Mouse (Mus musculus): ENCODE results near the gene Bcl11b.
A peak's percentile ranks its signal among the peaks of the same experiment; 100 is the strongest.

Bcl11b gene

DNA sequence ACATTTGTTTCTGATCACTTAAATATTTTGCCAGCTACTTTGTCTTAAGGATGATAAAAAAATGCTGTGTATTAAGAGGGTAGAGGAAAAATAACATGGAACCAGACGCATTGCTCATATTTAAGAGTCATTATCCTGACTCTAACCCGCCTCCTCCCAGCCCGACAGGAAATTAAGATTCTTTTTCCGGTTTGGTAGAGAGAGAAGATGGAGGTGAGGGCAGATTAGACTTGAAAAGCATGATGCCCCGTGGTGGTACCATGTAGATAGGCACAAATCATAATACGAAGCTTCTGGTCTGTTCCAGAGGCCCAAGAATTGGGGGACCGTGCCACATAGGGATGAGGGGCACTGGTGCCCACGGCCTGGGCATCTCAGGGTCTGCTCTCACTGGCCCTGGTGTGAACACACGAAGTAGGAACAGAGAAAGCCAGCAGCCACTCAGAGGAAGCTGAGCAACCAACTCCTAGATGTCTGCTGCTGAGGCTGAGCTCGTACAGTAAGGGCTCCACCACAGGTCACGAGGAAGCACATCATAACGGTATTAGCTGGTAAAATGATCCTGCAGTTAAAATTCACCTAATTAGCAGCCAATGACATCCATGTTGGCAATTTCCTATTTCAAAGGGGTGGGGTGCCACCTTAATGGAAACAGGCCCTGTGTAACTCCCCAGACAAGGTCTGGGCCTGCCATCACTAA is 32.2 kb downstream of the Bcl11b start:
- no peak for DNase-seq (ENCODE audit: low spot score in 2 of 2)

DNA sequence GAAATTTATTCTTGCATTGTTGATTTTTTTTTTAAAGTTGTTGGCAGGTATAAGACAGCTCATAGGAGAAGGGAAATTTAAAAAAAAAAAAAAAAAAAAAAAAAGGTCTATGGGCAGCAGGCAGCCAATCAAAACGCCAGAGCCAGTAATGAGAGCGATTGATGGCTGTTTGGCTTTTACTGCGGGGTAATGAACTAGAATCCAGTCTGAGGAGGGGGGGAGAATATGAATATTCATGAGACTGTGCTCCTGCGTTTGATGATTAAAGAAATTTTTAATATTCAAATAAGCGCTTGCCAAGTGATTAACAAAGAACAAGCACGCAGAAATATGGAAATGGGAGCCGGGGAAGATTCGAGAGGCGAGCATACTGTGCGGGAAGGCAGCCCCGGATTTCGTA is 32.8 kb downstream of the Bcl11b start:
- no peak for DNase-seq (ENCODE audit: low spot score in 2 of 2)

DNA sequence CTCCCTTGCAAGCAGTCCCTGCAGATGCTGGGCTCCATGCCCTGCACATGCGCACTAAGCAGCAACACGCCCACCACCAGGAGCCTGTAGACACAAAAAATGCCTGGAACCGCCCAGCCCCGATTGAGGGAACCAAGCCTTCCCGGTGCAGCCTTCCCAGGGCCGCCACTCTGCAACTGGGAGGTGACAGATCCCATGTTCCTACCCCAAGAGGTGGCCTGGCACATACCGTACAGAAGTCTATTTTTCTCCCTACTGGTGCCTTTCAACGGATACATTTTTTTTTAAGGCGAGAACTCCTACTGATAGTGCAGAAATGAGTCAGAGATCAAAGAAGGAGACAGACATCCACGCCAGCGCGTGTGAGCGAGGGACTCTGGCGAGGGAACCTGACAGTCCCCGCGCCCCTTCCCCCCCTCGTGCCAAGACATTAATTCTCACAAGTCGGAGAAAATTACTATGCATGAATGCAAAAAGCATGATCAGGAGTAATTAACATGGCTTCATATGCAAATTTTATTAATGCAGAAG is 33.5 kb downstream of the Bcl11b start:
- no peak for DNase-seq (ENCODE audit: low spot score in 2 of 2)

DNA sequence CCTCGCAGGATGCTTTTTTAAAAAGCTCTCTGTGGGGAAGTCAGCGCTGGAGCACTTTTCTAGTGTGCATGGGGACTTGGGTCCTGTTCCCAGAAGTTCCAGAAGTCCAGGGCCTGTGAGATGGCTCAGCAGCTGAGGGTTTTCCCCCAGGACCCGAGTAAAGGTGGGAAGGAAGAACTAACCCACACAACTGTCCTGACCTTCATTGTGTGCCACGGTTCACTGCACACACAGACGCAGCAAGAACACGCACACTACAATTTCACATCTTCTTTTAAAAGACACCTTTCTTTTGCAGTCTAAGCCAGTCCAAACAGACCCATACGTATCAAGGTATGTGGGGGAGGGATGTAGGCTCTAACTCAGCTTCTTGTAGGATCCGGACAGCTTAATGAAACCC is 34.3 kb downstream of the Bcl11b start:
- no peak for DNase-seq (ENCODE audit: low spot score in 2 of 2)

DNA sequence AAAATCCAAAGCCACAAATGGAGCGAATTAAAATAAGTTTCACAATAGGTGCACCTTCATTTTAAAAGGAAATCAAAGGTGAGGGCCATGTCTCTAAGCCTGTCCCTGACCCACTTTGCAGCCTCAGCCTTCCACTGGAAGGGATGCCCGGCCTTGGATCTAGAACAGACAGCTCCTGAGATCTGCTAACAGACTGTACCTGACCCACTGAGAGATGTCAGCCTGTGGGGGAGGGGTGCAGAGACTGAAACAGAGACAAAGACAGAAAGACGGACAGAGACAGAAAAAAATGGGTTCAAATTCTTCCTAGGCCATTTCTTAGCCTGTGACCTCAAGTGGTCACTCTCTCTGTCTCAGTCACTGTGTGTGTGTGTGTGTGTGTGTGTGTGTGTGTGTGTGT is 35.1 kb downstream of the Bcl11b start:
- DNase-seq (ENCODE audit: low spot score in 2 of 2): no peak

DNA sequence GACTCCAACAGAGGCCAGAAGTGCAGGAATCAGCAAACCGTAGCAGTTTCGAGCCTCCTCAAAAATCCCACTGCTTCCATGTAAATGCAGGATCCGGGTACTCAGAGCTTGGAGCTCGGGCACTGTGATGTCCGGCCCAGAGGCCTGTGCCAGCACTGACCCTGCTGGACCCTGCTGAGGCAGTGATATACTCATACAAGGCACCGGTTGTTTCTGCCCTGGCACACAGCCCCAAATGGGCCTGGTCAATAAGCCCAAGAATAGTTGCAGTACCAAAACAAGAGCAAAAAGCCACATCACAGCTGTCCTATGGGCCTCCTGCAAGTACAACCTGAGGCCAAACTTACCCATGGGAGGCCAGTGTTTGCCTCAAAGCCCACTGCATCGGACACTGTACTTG is 36.4 kb downstream of the Bcl11b start:
- no peak for DNase-seq (ENCODE audit: low spot score in 2 of 2)

DNA sequence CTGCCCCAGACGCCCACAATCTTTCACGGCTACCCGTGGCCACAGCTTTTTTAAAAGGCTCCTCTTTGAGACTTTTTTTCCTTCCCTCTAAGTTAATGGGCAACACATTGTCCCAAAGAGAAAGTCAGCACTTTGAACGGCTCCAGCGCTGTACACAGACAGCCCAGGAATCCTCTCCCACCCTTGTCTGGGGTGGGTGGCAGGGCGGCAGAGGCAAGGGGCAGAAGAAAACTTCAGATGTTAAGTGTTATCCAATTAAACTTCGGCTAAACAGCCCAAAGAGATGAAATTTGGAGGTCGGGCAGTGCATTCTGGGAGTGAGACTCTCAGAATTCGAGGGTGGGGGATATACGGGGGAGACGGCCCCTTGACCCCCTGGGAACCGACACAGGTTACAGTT is 38.3 kb downstream of the Bcl11b start:
- no peak for DNase-seq (ENCODE audit: low spot score in 2 of 2)

DNA sequence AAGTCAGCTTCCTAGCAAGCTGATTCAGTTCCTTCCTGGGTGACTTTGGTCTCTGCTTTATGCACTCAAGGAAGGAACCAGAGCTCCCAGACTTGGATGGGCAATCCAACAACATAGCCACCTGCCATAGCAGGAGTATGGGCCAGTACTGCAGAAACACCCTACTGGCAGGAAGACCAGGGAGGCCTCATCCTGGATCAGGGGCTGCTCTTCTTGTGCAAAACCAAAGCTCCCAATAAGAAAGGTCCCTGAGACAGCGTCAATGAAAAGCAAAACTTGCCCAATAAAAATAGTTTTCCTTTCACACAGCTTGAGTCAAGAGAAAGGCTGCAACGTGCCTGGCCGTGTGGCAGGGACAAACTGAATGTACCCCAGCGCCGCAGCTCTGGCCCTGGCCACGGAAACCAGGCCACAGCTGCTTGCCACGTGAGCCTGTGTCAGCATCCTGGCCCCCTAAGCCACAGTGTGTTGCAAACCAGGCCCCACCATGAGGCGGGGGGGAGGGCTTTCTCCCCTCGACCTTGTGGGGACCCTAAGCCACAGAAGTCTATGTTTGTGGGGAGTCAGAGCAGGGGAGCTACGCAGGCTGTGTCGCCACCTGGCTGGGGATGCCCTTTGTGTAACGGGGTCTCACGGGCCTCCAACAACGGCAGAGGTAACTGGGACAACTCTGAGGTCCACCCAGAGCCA is 38.9 kb downstream of the Bcl11b start:
- DNase-seq (ENCODE audit: low spot score in 2 of 2): no peak

DNA sequence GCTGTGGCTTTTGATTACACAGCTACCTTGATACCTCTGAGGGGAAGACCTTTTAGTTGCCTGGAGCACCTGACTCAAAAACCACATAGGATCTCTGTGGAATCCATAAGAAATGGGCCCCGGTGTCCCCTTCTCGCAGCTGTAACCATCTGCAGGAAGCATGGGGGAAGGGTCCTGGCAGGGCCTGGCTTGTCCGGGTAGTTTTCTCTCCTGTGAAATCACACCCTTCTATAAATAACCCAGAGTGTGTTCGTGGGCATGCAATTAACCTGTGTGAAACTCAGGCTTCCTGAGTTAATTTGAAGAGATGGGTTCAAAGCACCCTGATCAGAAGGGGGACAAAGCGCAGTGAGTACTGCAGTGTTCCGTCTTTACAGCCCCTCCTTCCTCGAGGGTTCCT is 40.5 kb downstream of the Bcl11b start:
- no peak for DNase-seq (ENCODE audit: low spot score in 2 of 2)

DNA sequence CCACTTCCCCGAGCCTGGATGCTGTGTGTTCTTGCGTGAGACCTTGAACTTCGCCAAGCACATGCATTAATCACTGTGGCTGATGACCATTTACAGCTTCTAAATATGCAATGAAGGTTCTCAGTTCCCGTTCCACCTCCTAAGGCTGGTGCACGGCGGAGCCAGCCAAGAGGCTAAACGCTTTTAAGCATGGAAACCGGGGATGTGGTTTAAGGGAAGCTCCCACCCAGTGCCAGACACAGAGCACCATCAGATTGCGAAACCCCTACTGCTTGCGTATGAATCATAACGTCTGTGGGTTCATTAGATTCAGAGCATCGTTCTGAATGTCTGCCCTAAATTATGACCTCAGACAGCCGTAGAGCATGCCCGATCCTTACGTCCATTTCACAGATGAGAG is 41.6 kb downstream of the Bcl11b start:
- DNase-seq (ENCODE audit: low spot score in 2 of 2): no peak

DNA sequence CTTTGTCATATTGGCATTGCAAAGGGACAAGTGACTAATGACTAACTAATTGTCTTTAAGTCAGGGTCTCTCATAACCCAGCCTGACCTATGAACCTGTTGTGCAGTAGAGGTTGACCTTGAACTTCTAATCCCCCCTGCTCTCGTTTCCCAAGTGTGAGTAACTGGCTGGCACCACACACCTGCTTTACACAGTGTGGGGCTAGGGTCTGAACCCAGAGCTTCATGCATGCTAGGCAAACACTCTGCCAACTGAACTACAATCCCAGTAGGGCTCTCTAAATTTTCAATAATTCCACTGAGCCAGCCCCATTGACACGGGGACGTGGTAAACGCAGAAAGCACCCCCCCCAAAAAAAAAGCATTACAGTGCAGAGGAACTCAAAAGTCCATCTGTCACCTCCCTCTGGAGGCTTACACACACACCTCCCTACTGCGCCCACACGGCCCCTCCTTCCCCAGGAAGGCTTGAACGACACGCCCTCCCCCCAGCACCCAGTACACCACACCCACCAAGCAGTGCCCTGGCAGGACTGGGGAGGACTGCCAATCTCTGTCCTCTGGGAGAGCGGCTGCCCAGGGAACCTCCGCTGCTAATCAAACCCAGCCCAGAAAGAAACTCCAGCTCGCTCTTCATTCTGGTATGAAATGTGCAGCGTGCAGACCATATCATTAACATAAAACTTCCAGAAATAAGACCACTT is 42.5 kb downstream of the Bcl11b start:
- peak; percentile 45 to 46 for DNase-seq (ENCODE audit: low spot score in 2 of 2)

DNA sequence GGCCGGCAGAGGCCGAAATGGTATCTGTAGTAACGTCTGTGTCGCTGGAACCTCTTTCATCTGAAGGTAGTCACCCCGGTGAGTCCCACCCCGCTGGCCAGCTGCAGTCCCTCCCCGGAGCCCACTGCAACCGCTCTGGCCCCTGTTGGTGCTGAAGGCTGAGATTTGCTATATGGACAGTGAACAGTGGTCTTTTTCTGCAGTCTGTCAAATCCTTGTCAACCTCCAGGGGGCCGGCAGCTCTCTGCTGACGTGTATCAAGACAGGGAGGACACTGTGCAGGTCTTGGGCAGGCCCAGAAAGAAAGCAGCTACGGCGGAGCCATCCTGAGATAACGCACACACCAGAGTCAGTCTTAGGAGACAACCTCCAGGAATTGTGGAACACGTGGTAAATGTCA is 43.0 kb downstream of the Bcl11b start:
- no peak for DNase-seq (ENCODE audit: low spot score in 2 of 2)

DNA sequence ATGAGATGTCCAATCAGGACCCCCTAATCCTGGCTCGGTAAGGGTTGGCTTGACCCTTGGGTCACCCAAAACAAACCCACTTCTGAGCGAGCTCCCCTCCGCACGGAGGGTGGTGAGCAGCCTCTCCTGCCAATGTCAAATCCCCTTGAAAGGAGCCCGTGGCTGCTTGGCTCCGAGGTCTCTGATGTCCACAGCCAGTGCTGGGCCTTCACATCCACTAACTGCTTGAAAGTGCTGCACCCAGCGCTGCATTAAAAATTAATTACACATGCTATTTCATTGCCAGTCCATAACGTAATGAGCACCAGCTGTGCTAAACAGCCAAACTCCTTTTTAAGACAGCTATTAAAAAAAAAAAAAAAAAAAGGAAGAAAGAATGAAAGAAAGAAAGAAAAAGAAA is 43.5 kb downstream of the Bcl11b start:
- no peak for DNase-seq (ENCODE audit: low spot score in 2 of 2)

DNA sequence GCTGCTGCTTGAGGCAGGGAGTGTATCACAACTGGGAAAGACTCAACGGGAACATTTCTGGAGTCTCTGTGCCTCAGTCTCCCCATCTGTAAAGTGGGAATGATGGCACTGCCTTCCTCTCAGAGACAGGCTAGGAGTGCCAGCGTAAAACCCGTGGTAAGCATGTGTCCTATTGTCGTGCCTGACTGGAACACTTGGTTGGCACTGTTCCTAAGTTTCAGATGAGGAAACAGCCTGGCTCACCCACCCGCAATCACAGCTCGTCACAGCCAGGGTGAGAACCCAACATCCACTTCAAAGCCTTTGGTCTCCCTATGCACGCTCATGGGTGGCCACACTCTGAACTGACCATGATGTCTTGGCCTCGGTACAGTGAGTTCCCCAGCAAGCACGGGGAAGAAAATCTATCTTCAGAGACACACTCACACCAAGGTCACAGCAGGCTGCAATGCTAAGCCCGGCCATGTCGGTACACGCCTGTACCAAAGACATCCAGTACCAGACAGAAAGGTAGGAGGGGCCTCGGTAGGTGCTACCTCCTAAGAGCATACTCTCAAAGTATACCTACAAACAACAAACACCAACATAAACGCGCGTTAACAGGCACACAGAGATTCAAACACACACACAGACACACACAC is 50.2 kb downstream of the Bcl11b start:
- DNase-seq (ENCODE audit: low spot score in 2 of 2): no peak

DNA sequence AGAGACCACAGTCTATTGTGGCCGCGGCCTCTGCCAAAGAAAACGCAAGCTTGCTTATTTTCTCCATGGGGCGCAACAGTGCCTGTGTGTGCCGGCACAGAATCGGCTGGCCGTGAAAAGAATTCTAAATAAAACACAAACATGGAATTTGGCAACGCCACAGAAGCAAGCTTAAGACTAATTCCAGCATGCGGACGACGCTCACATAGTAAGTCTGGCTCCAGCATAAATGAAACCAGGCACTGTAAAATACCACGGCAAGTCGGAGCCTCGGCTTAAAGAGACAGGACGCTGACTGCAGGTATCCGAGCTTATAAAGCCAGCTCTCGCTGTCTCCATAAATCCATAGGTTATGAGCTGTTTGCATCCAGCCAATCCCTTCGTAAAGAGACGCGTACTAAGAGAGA is 51.1 kb downstream of the Bcl11b start:
- DNase-seq (ENCODE audit: low spot score in 2 of 2): no peak

DNA sequence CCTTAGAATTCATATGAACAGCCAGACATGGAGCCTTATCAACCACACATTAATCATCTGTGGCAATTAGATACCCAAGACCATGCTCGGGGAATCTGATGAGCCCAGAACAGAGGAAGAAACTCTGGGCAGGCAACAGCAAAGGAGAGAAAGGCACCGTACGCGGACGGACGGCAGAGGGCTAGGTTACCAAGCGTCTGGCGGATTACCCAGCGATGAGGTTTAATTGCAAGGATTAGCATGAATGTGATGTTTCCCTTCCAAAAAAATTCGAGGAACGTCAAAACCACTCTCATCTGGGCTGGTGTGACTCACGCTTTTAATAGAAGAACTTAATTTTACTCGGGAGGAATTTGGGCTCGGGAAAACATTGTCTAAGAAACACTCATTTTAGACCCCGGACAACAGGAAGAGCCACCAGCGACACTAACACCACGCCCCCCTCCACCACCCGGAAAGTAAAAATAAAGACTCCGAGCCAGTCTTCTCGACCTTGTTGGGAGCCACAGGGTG is 52.7 kb downstream of the Bcl11b start:
- DNase-seq (ENCODE audit: low spot score in 2 of 2): no peak

DNA sequence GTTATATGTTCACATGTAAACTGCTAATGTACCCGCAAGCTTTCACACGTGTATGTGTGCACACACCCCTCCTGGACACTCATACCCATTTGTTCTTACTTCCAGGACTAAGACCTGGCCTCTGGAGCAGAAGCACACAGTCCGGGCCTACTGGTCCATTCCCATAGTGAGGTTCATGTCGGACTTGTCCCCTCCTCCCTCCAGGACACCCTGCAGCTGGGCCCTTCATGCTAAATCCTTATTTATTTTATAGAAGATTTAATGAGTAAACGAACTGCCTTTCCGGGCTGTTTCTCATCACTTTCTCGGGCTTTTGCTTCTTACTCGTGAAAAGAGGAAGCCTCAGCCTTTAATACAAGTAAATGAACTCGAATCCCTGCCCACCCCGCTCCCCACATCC is 54.0 kb downstream of the Bcl11b start:
- DNase-seq (ENCODE audit: low spot score in 2 of 2): no peak

DNA sequence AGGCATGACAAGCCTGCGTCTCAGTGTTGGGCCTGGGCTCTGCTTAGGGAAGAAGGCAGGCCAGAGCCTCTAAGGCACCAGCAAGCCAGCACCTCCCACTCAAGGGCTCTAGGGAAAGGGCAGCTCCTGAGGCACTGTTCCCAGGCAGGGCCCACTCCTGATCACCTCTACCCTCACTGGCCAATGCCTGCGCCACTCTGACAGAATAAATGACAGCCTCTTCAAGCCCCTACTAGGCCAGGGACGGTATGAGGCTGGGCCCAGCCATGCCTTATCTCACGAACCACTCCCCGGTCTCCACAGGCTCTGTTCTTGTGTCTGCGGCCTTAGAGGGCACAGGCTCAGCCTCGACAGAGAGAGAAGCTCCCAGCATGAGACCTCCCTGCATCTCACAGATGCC is 61.3 kb downstream of the Bcl11b start:
- no peak for DNase-seq (ENCODE audit: low spot score in 2 of 2)

DNA sequence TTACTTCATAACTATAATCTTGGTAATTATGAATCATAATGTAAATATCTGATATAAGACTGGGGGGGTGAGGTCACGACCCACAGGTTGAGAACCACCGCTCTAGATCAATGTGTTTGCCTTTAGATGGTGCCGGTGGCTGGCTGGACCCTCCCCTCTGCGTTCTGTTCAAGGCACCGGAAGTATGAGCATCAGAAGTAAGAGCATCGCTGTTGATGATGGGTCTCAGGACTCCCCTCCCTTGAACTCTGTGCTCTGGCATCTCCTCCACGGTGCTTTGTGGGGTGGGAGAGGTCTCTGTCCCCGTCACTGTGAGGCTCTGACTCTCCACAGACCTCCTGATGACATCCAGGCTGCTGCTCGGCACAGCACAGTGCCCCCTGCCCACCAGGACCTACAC is 62.6 kb downstream of the Bcl11b start:
- DNase-seq (ENCODE audit: low spot score in 2 of 2): no peak

DNA sequence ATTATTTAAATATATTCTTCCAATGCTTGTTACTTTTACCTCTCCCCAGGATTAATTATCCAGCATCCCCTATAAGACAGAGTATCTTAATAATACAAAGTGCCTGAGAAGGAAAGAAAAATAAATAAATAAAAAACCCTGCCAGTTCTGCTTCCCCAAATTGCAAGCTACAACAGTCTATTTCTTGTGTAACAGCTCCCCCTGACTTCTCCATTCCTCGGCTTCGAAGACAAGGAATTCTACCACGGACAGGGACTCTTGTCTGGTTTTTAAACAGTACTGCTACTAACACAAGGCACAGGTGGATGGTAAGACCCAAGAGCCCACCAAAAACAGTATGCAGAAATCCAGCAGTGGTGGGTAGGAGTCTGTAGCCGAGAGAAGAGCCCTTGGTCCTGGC is 64.2 kb downstream of the Bcl11b start:
- no peak for DNase-seq (ENCODE audit: low spot score in 2 of 2)

DNA sequence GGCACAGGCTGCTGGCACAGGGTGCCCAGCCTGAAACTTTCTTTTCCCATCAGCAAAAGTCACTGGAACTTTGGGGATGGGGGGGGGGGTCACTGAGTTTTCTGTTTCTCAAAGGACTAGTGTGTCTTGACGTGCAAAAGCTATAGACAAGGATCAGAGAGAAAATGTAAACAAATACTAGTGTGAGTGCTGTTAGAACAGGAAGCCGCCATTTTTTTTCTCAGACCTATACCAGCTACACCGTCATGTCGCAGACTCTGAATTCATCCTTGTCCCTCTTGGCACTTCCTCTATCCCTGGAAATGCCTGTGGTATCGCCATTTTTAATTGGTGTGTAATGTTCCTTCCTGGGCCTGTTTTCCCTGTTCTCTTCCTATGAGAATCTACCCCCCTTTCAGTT is 66.4 kb downstream of the Bcl11b start:
- no peak for DNase-seq (ENCODE audit: low spot score in 2 of 2)

DNA sequence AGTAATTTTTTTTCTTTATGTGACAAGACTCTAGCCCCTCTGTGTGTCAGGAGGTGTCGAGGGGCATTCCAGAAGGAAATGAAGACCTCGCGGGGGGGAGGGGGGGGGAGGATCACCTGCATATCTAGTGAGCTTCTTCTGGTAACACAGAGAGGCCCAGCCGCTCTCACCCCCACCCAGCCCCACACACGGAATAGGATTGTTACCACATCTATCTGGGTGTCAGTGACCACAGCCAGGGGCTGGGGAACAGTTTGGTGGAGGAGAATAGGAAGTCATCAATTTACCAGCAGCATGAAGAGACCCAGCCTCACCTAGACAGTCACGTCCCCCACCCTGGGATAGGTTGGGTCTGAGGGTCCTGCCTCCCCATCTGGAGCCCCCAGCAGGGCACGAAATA is 67.0 kb downstream of the Bcl11b start:
- no peak for DNase-seq (ENCODE audit: low spot score in 2 of 2)

Measured in urinary bladder, adult 18-20 months (tissue).